Mouse (Mus musculus) liver, embryonic 11.5 days (tissue): Measurements from ENCODE around the gene Kirrel3. TPM values are rescaled to one million over a fixed set of nuclear protein-coding genes. Genes with fewer than 3 reads are reported as not detected.

ENCODE experiments used
- ATAC-seq: fragments of 200-750 bp; cut with Nextera tagmentation; replicated peaks from 2 replicates; pipeline ENCODE4 v1.8.0; 2017; ENCODE audit warnings: moderate number of reproducible peaks, mild to moderate bottlenecking, moderate TSS enrichment, moderate library complexity; ENCODE audit not compliant: low FRiP score
- DNase-seq: peaks from one replicate; pipeline ENCODE4 v3.0.0-alpha.2; 2017; ENCODE audit warnings: low spot score
- H3K27ac ChIP-seq: fragments of 300-500 bp; sonication (generic); 2 replicates; pipeline ENCODE4 v1.5.1; 2014; ENCODE audit warnings: mild to moderate bottlenecking, low read depth, low read length, control low read depth
- H3K27me3 ChIP-seq: fragments of 300-500 bp; sonication (generic); replicated peaks from 2 replicates; pipeline ENCODE4 v1.6.1; 2014; ENCODE audit warnings: low read length, mixed read lengths; ENCODE audit not compliant: control insufficient read depth, insufficient read depth
- H3K36me3 ChIP-seq: fragments of 300-500 bp; sonication (generic); 2 replicates; pipeline ENCODE4 v1.6.1; 2014; ENCODE audit warnings: mild to moderate bottlenecking, low read length, moderate library complexity, mixed read lengths; ENCODE audit not compliant: control insufficient read depth, insufficient read depth
- H3K4me1 ChIP-seq: fragments of 300-500 bp; sonication (generic); replicated peaks from 2 replicates; pipeline ENCODE4 v1.6.1; 2014; ENCODE audit warnings: low read length, mixed read lengths; ENCODE audit not compliant: control insufficient read depth, insufficient read depth
- H3K4me2 ChIP-seq: fragments of 300-500 bp; sonication (generic); 2 replicates; pipeline ENCODE4 v1.6.1; 2014; ENCODE audit warnings: mild to moderate bottlenecking, control low read depth, moderate library complexity
- H3K4me3 ChIP-seq: fragments of 300-500 bp; sonication (generic); 2 replicates; pipeline ENCODE4 v1.5.1; 2014; ENCODE audit warnings: low read depth, low read length, control low read depth
- H3K9ac ChIP-seq: fragments of 300-500 bp; sonication (generic); 2 replicates; pipeline ENCODE4 v1.6.1; 2014; ENCODE audit warnings: low read depth, low read length, control low read depth
- H3K9me3 ChIP-seq: fragments of 300-500 bp; sonication (generic); 2 replicates; pipeline ENCODE4 v1.6.1; 2016; ENCODE audit warnings: low read length, inconsistent platforms, mixed read lengths; ENCODE audit not compliant: control insufficient read depth
- whole genome bisulfite sequencing: fragments of 180-500 bp; shearing (Covaris S2); extraction: QIAGEN DNeasy Blood & Tissue Kit; methylation state at CpG from one replicate; pipeline ENCODE4 v1.1.7; 2014; 5-methylcytosine and 5-hydroxymethylcytosine counted together
- polyA plus RNA-seq: library from polyadenylated mRNA; unstranded; fragments of >200 nt; fragmentation: Nextera tagmentation; extraction: Ambion mirVana; gene quantifications from 2 replicates; pipeline ENCODE4 v1.2.1, GENCODE M21; 2014

The Kirrel3 gene
- polyA plus RNA-seq, 1 experiment from 2014 or later: 0.77 TPM

GRCm38 (mm10) chr9:34489760-34490159 lies 4.1 kb downstream of the Kirrel3 start:
- no peak for DNase-seq
- no peak for ATAC-seq
- Histone ChIP-seq H3K4me3 (no peak overlapping the region), H3K4me1 (no peaks in the 10 kb centered on the region), H3K27ac (no peak overlapping the region), H3K4me2 (no peak overlapping the region), H3K9ac (no peak overlapping the region), H3K36me3 (no peaks in the 10 kb centered on the region), H3K9me3 (no peaks in the 10 kb centered on the region), H3K27me3 (peaks cover 67% of the 10 kb centered on the region)
- WGBS: 19% methylated on average over 5 of the region's 5 CpGs

GRCm38 (mm10) chr9:34492121-34492520 lies 6.4 kb downstream of the Kirrel3 start:
- no peak overlapping the region for H3K4me3 ChIP-seq
- H3K4me1 ChIP-seq: no peaks in the 10 kb centered on the region
- peaks cover 48% of the 10 kb centered on the region for H3K27me3 ChIP-seq
- 43% methylated on average over 3 of the region's 3 CpGs for WGBS
- H3K9me3 ChIP-seq: no peaks in the 10 kb centered on the region
- H3K27ac ChIP-seq: no peak overlapping the region
- no peak overlapping the region for H3K9ac ChIP-seq
- no peaks in the 10 kb centered on the region for H3K36me3 ChIP-seq
- DNase-seq (no peak), ATAC-seq (no peak)
- H3K4me2 ChIP-seq: no peak overlapping the region

GRCm38 (mm10) chr9:34493571-34493970 lies 7.9 kb downstream of the Kirrel3 start:
- ATAC-seq: no peak
- Histone ChIP-seq H3K4me3 (no peak overlapping the region), H3K27me3 (peaks cover 34% of the 10 kb centered on the region), H3K36me3 (no peaks in the 10 kb centered on the region), H3K27ac (no peak overlapping the region), H3K9ac (no peak overlapping the region), H3K4me1 (no peaks in the 10 kb centered on the region), H3K9me3 (no peaks in the 10 kb centered on the region), H3K4me2 (no peak overlapping the region)
- WGBS: 29% methylated on average over 2 of the region's 2 CpGs
- DNase-seq: no peak

- WGBS: 71% methylated on average over 2 of the region's 2 CpGs
- H3K4me3 ChIP-seq: no peak overlapping the region
- DNase-seq: no peak
- no peaks in the 10 kb centered on the region for H3K9me3 ChIP-seq
- no peak for ATAC-seq
- H3K4me1 ChIP-seq: no peaks in the 10 kb centered on the region
- H3K36me3 ChIP-seq: no peaks in the 10 kb centered on the region
- no peak overlapping the region for H3K4me2 ChIP-seq
- no peak overlapping the region for H3K27ac ChIP-seq
- no peak overlapping the region for H3K9ac ChIP-seq
- H3K27me3 ChIP-seq: peaks cover 6% of the 10 kb centered on the region
These were observed 12.4 kb downstream of the Kirrel3 start for GRCm38 (mm10) chr9:34498126-34498525.

- WGBS: 5% methylated on average over 5 of the region's 5 CpGs
- peaks cover 3% of the 10 kb centered on the region for H3K27me3 ChIP-seq
- no peaks in the 10 kb centered on the region for H3K9me3 ChIP-seq
- ATAC-seq (no peak), DNase-seq (peak; percentile 44)
- no peak overlapping the region for H3K9ac ChIP-seq
- no peak overlapping the region for H3K27ac ChIP-seq
- no peak overlapping the region for H3K4me3 ChIP-seq
- H3K4me1 ChIP-seq: no peaks in the 10 kb centered on the region
- no peak overlapping the region for H3K4me2 ChIP-seq
- H3K36me3 ChIP-seq: no peaks in the 10 kb centered on the region
These were observed 13.0 kb downstream of the Kirrel3 start for GRCm38 (mm10) chr9:34498651-34499050.

- Histone ChIP-seq H3K27me3 (no peaks in the 10 kb centered on the region), H3K4me2 (no peak overlapping the region), H3K4me1 (no peaks in the 10 kb centered on the region), H3K9ac (no peak overlapping the region), H3K9me3 (no peaks in the 10 kb centered on the region), H3K27ac (no peak overlapping the region), H3K4me3 (no peak overlapping the region), H3K36me3 (no peaks in the 10 kb centered on the region)
- no peak for ATAC-seq
- DNase-seq: no peak
- 79% methylated on average over 2 of the region's 2 CpGs for WGBS
These were observed 21.5 kb downstream of the Kirrel3 start for GRCm38 (mm10) chr9:34507164-34507563.

- H3K4me3 ChIP-seq: no peak overlapping the region
- WGBS: 75% methylated on average over 6 of the region's 6 CpGs
- no peak overlapping the region for H3K9ac ChIP-seq
- H3K4me1 ChIP-seq: no peaks in the 10 kb centered on the region
- no peaks in the 10 kb centered on the region for H3K27me3 ChIP-seq
- no peaks in the 10 kb centered on the region for H3K36me3 ChIP-seq
- no peak overlapping the region for H3K4me2 ChIP-seq
- H3K9me3 ChIP-seq: no peaks in the 10 kb centered on the region
- no peak overlapping the region for H3K27ac ChIP-seq
- DNase-seq (no peak), ATAC-seq (no peak)
These were observed 33.2 kb downstream of the Kirrel3 start for GRCm38 (mm10) chr9:34518861-34519260.

- Histone ChIP-seq H3K4me3 (no peak overlapping the region), H3K4me2 (no peak overlapping the region), H3K9me3 (no peaks in the 10 kb centered on the region), H3K27ac (no peak overlapping the region), H3K9ac (no peak overlapping the region), H3K4me1 (no peaks in the 10 kb centered on the region), H3K36me3 (no peaks in the 10 kb centered on the region), H3K27me3 (no peaks in the 10 kb centered on the region)
- WGBS: 72% methylated on average over 20 of the region's 20 CpGs
- ATAC-seq (no peak), DNase-seq (no peak)
These were observed 34.7 kb downstream of the Kirrel3 start for GRCm38 (mm10) chr9:34520234-34520950.

- H3K9me3 ChIP-seq: no peaks in the 10 kb centered on the region
- 13% methylated on average over 2 of the region's 2 CpGs for WGBS
- no peak for DNase-seq
- H3K4me1 ChIP-seq: no peaks in the 10 kb centered on the region
- H3K27ac ChIP-seq: no peak overlapping the region
- H3K27me3 ChIP-seq: no peaks in the 10 kb centered on the region
- H3K4me2 ChIP-seq: no peak overlapping the region
- H3K4me3 ChIP-seq: no peak overlapping the region
- H3K9ac ChIP-seq: no peak overlapping the region
- no peak for ATAC-seq
- H3K36me3 ChIP-seq: no peaks in the 10 kb centered on the region
These were observed 40.0 kb downstream of the Kirrel3 start for GRCm38 (mm10) chr9:34525695-34526094.
